Comparison of ENCODE assay signal across 9 mouse cellular contexts in genomic region chr7:29248261-29248841, GRCm38 (mm10). TPM values are rescaled to one million over a fixed set of nuclear protein-coding genes. Genes with fewer than 3 reads are reported as not detected.
DNase-seq lines count a peak whose midpoint lies in the region; ATAC-seq and TF ChIP-seq lines count a peak whose summit lies in the region.
"Had no signal": no experiment of that assay in that cellular context is flagged by ENCODE, and none has a peak within 500 bp of the region (broad histone marks: within the 10 kb centered on the region; RNA-seq: fewer than 3 reads in every experiment).

Gene 2200002D01Rik, minus strand, starts transcription at chr7:29248466.

- DNase-seq in gastrocnemius, adult 2 months, result peak; percentile 43
- no peak for DNase-seq in gastrocnemius, postnatal 25 days
- DNase-seq in intestine, embryonic 14.5 days (ENCODE audit: low spot score), result peak; percentile 76
- no peak for DNase-seq in liver, embryonic 14.5 days (ENCODE audit: low read depth in 3 of 3, low spot score in 3 of 3)
- peak; percentile 47 for DNase-seq in neural tube, embryonic 10.5 days (ENCODE audit: extremely low spot score, low spot score)
- no peak for DNase-seq in cerebellum, adult 2 months
- no peak for DNase-seq in gastrocnemius, adult 8-10 months (ENCODE audit: low spot score in 2 of 2)

- no peaks in the 10 kb centered on the region for H3K9me3 ChIP-seq in forebrain, embryonic 15.5 days
- H3K9me3 ChIP-seq in intestine, embryonic 14.5 days (ENCODE audit: control insufficient read depth, low read length), result no peaks in the 10 kb centered on the region
- H3K9me3 ChIP-seq in liver, embryonic 14.5 days (ENCODE audit: control insufficient read depth, low read length), result no peaks in the 10 kb centered on the region

- H3K4me1 ChIP-seq in forebrain, embryonic 15.5 days, result no peaks in the 10 kb centered on the region
- H3K4me1 ChIP-seq in intestine, embryonic 14.5 days (replicated peaks; ENCODE audit: control insufficient read depth, insufficient read depth, low read length), result peaks cover 24% of the 10 kb centered on the region
- peaks cover 0 to 5% of the 10 kb centered on the region in 2 experiments; a peak in 2 of 4 replicates for H3K4me1 ChIP-seq in liver, embryonic 14.5 days (replicated peaks; ENCODE audit: control insufficient read depth in 2 of 2, insufficient read depth in 2 of 2, low read length in 1 of 2)
- no peaks in the 10 kb centered on the region for H3K4me1 ChIP-seq in cerebellum, adult 2 months (ENCODE audit: control insufficient read depth, insufficient read depth, low read length)

- no peak for TF ChIP-seq CTCF in gastrocnemius, adult 2 months (IDR thresholded peaks at IDR 0.05)
- TF ChIP-seq CTCF in liver, embryonic 14.5 days (IDR thresholded peaks at IDR 0.05; ENCODE audit: low read depth), result peak; percentile 35; the same call in 1 of the 2 replicates
- no peak for TF ChIP-seq CTCF in cerebellum, adult 2 months (IDR thresholded peaks at IDR 0.05; ENCODE audit: borderline replicate concordance, insufficient read depth, low read depth, low read length)

- no peak for TF ChIP-seq EP300 in liver, embryonic 14.5 days (IDR thresholded peaks at IDR 0.05; ENCODE audit: low read depth)

- H3K4me3 ChIP-seq in gastrocnemius, adult 2 months, result peak within 1 kb of the TSS; percentile 69
- 0 out of 2 replicates have a peak within 1 kb of the TSS, but pooled peaks have one; percentile 7 for H3K4me3 ChIP-seq in forebrain, embryonic 15.5 days
- H3K4me3 ChIP-seq in intestine, embryonic 14.5 days (ENCODE audit: low read depth, low read length), result peak within 1 kb of the TSS; percentile 41
- peak within 1 kb of the TSS; percentile 14 to 42 for H3K4me3 ChIP-seq in liver, embryonic 14.5 days (ENCODE audit: insufficient read depth in 1 of 2, low read depth in 2 of 2, low read length in 2 of 2)
- H3K4me3 ChIP-seq in cerebellum, adult 2 months (replicated peaks; ENCODE audit: insufficient read depth, low read depth, low read length), result no peak within 1 kb of the TSS

- intact Hi-C loops in gastrocnemius, adult 2 months (cut with DNase I), result no loop called here

- 0 out of 2 replicates have a peak, but pooled peaks cover 4% of the 10 kb centered on the region for H3K36me3 ChIP-seq in forebrain, embryonic 15.5 days
- peaks cover 12% of the 10 kb centered on the region for H3K36me3 ChIP-seq in intestine, embryonic 14.5 days (ENCODE audit: control insufficient read depth, insufficient read depth, low read length)
- H3K36me3 ChIP-seq in liver, embryonic 14.5 days (replicated peaks; ENCODE audit: control insufficient read depth, insufficient read depth, low read depth), result no peaks in the 10 kb centered on the region

- no peak for TF ChIP-seq POLR2A in cerebellum, adult 2 months (IDR thresholded peaks at IDR 0.05; ENCODE audit: borderline replicate concordance, insufficient read depth, low read length)

- H3K9ac ChIP-seq in forebrain, embryonic 15.5 days (replicated peaks), result no peak within 1 kb of the TSS
- H3K9ac ChIP-seq in intestine, embryonic 14.5 days (ENCODE audit: low read length), result peak within 1 kb of the TSS; percentile 51
- H3K9ac ChIP-seq in liver, embryonic 14.5 days (replicated peaks), result no peak within 1 kb of the TSS; the same call in 1 of the 2 replicates

- peak within 1 kb of the TSS; percentile 23 for H3K4me2 ChIP-seq in forebrain, embryonic 15.5 days (replicated peaks)
- peak within 1 kb of the TSS; percentile 49 for H3K4me2 ChIP-seq in intestine, embryonic 14.5 days (ENCODE audit: low read length)
- H3K4me2 ChIP-seq in liver, embryonic 14.5 days (ENCODE audit: low read depth), result peak within 1 kb of the TSS; percentile 70

- WGBS in forebrain, embryonic 15.5 days, result 18% methylated on average over 20 of the region's 20 CpGs
- WGBS in intestine, embryonic 14.5 days, result 21% methylated on average over 20 of the region's 20 CpGs
- whole genome bisulfite sequencing in liver, embryonic 14.5 days (ENCODE audit: insufficient replicate concordance), result 19% methylated on average over 20 of the region's 20 CpGs
- WGBS in cerebellum, adult 2 months, result 44% methylated on average over 20 of the region's 20 CpGs

- H3K27ac ChIP-seq in gastrocnemius, adult 2 months, result peak within 1 kb of the TSS; percentile 75
- H3K27ac ChIP-seq in forebrain, embryonic 15.5 days (replicated peaks), result no peak within 1 kb of the TSS
- peak within 1 kb of the TSS; percentile 81 for H3K27ac ChIP-seq in intestine, embryonic 14.5 days (ENCODE audit: low read depth)
- H3K27ac ChIP-seq in liver, embryonic 14.5 days, result no peak within 1 kb of the TSS
- H3K27ac ChIP-seq in cerebellum, adult 2 months (ENCODE audit: insufficient read depth, low read length), result no peak within 1 kb of the TSS

- peaks cover 11% of the 10 kb centered on the region for H3K27me3 ChIP-seq in forebrain, embryonic 15.5 days
- no peaks in the 10 kb centered on the region for H3K27me3 ChIP-seq in intestine, embryonic 14.5 days (replicated peaks; ENCODE audit: control insufficient read depth, insufficient read depth, low read length)
- H3K27me3 ChIP-seq in liver, embryonic 14.5 days (ENCODE audit: control insufficient read depth, insufficient read depth, low read length), result no peaks in the 10 kb centered on the region
- H3K27me3 ChIP-seq in cerebellum, adult 2 months (ENCODE audit: control insufficient read depth, insufficient read depth, low read length), result no peaks in the 10 kb centered on the region
- H3K27me3 ChIP-seq: CH12.LX had no signal

- ATAC-seq in forebrain, embryonic 15.5 days (replicated peaks), result no peak
- peak; percentile 71 for ATAC-seq in intestine, embryonic 14.5 days (replicated peaks; ENCODE audit: low FRiP score, low TSS enrichment, low read depth)
- ATAC-seq in liver, embryonic 14.5 days (ENCODE audit: insufficient read depth), result peak; percentile 28; the same call in 1 of the 2 replicates

RNA-seq across cellular contexts. Expression of gene 2200002D01Rik, which starts in this region (rescaled TPM):
- under 1 TPM; 0.64 to 0.81 TPM for total RNA-seq in gastrocnemius, adult 2 months (2021)
- total RNA-seq in gastrocnemius, postnatal 25 days (2021), result 1 to 10 TPM in 1 of 2 experiments, under 1 TPM in 1; 0.31 to 1.4 TPM
- polyA plus RNA-seq in forebrain, embryonic 15.5 days (2015; fragmentation: Nextera tagmentation; extraction: Ambion mirVana), result 0.95 TPM in 1 of 2 replicates, not detected in the other
- 76.9 and 111 TPM in 2 replicates for polyA plus RNA-seq in intestine, embryonic 14.5 days (2014; fragmentation: Nextera tagmentation; extraction: Ambion mirVana)
- 0.39 and 1.3 TPM in 2 replicates for polyA plus RNA-seq in liver, embryonic 14.5 days (2012; rRNA removed)
- polyA plus RNA-seq in liver, embryonic 14.5 days (2014; fragmentation: Nextera tagmentation; extraction: Ambion mirVana), result 2.6 and 4.8 TPM in 2 replicates
- 0.38 and 0.48 TPM in 2 replicates for polyA plus RNA-seq in cerebellum, adult 2 months (2012; rRNA removed)
- under 1 TPM in 3 of 4 experiments, not detected in 1; 0.44 to 0.85 (median 0.79) TPM for total RNA-seq in gastrocnemius, adult 8-10 months (2022)

Comparison
In these comparisons a context has a peak if more than half of its experiments do, and no peak if none do; other contexts are left out.
1. RNA of gene 2200002D01Rik (polyA plus RNA-seq): 76.9 to 111 TPM in intestine, embryonic 14.5 days; 0.39 to 4.8 TPM in liver, embryonic 14.5 days, 0.95 TPM in forebrain, embryonic 15.5 days and 0.38 to 0.48 TPM in cerebellum, adult 2 months; every median in the first group is over 10 times any median in the second.
2. Peak in DNase-seq, H3K4me3 ChIP-seq and H3K27ac ChIP-seq in gastrocnemius, adult 2 months; RNA of the gene not detected or under 1 TPM.
3. DNase-seq: peak in intestine, embryonic 14.5 days (single experiment) and neural tube, embryonic 10.5 days (single experiment); none in gastrocnemius, postnatal 25 days (single experiment), liver, embryonic 14.5 days (0 of 3), cerebellum, adult 2 months (0 of 2) and gastrocnemius, adult 8-10 months (0 of 2).
4. Peak in every context shown above with its lines, with median percentiles within 50 percentile points of each other: H3K4me2 ChIP-seq.